Mouse (Mus musculus) erythroblast, embryonic 14.5 days (primary cell): ENCODE results near the gene B4galt5. TPM values are rescaled to one million over a fixed set of nuclear protein-coding genes. Genes with fewer than 3 reads are reported as not detected.
A peak's percentile ranks its signal among the peaks of the same experiment; 100 is the strongest.

ENCODE experiments used
- H3K27me3 ChIP-seq: 2 replicates; pipeline ENCODE4 v1.6.1; 2012; ENCODE audit warnings: inconsistent platforms; ENCODE audit not compliant: control insufficient read depth
- H3K36me3 ChIP-seq: 2 replicates; pipeline ENCODE4 v1.6.1; 2012; ENCODE audit warnings: mild to moderate bottlenecking, inconsistent platforms; ENCODE audit not compliant: control insufficient read depth
- H3K4me1 ChIP-seq: 2 replicates; pipeline ENCODE4 v1.6.1; 2012; ENCODE audit warnings: inconsistent platforms; ENCODE audit not compliant: control insufficient read depth
- H3K4me3 ChIP-seq: replicated peaks from 2 replicates; pipeline ENCODE3; 2012; ENCODE audit warnings: moderate library complexity, mild to moderate bottlenecking, inconsistent platforms
- H3K9me3 ChIP-seq: 2 replicates; pipeline ENCODE4 v1.6.1; 2012; ENCODE audit warnings: low read length, inconsistent platforms, mixed read lengths; ENCODE audit not compliant: control insufficient read depth
- GATA1 ChIP-seq: IDR thresholded peaks from 2 replicates; pipeline ENCODE4 v1.6.1; 2012; ENCODE audit warnings: low read length, inconsistent platforms, mixed read lengths
- TAL1 ChIP-seq: IDR thresholded peaks from 3 replicates; pipeline ENCODE4 v1.6.1; 2012; ENCODE audit warnings: low read length, inconsistent platforms, mixed read lengths
- polyA plus RNA-seq: library from polyadenylated mRNA; stranded (reverse); fragments of >175 nt; gene quantifications from 2 replicates; pipeline ENCODE4 v1.2.3, GENCODE M21; 2012

Gene B4galt5
- polyA plus RNA-seq, 1 experiment: 0.28 TPM

DNA sequence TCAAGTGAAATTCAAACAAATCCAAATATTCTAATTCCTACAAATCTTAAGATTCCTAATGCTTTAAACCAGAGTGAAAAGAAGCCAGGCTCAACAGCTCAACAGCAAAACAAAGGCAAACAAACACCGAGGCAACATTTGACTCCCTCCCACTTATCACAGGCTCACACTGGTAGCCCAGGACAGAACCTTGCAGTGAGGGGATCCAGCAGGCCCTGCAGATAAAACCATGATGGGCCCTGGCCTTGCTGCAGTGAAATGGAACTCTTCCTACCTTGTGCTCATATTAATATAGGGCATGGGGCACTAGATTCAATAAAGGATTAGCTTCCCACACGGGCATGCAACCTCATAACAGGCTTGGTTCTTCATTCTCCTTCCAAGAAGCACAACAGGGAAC is 11.4 kb downstream of the B4galt5 start:
- Histone ChIP-seq H3K4me3 (no peak overlapping the region), H3K4me1 (peaks cover 75% of the 10 kb centered on the region), H3K36me3 (no peaks in the 10 kb centered on the region; the same call in 1 of the 2 replicates), H3K9me3 (no peaks in the 10 kb centered on the region), H3K27me3 (peaks cover 5% of the 10 kb centered on the region)
- TF ChIP-seq TAL1 (peak; percentile 53), GATA1 (peak; percentile 55)

GRCm38 (mm10) chr2:167337214-167337512 is 11.8 kb downstream of the B4galt5 start:
- Histone ChIP-seq H3K4me1 (peaks cover 71% of the 10 kb centered on the region), H3K36me3 (no peaks in the 10 kb centered on the region; the same call in 1 of the 2 replicates), H3K4me3 (no peak overlapping the region), H3K9me3 (no peaks in the 10 kb centered on the region), H3K27me3 (peaks cover 4% of the 10 kb centered on the region)
- TF ChIP-seq TAL1 (no peak), GATA1 (no peak)

- TF ChIP-seq TAL1 (no peak), GATA1 (no peak)
- Histone ChIP-seq H3K9me3 (no peaks in the 10 kb centered on the region), H3K4me1 (peaks cover 66% of the 10 kb centered on the region), H3K4me3 (no peak overlapping the region), H3K36me3 (no peaks in the 10 kb centered on the region), H3K27me3 (no peaks in the 10 kb centered on the region; the same call in 1 of the 2 replicates)
Measured at GRCm38 (mm10) chr2:167336384-167337213, 12.4 kb downstream of the B4galt5 start.

DNA sequence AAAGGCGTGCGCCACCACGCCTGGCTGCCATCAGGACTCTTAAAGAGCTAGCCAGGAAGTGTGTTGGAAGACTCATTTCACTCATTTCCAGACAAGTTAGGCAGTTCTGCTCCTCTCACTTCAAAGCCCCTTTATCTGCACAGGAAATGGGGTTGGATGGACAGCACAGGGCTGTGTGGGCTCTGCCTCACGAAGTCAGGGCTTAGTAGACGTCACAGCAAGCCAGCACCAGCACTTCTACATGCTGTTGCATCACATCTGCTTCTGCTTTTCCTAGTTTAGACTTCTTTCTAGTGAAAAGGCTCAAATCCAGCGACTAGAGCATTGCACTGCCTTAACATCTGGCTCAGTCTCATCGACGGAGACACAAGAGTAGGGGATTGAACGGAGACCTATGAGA is 13.9 kb downstream of the B4galt5 start:
- Histone ChIP-seq H3K36me3 (no peaks in the 10 kb centered on the region), H3K4me3 (no peak overlapping the region), H3K9me3 (no peaks in the 10 kb centered on the region), H3K27me3 (no peaks in the 10 kb centered on the region), H3K4me1 (peaks cover 59% of the 10 kb centered on the region)
- no peak for TF ChIP-seq TAL1
- TF ChIP-seq GATA1: no peak

- Histone ChIP-seq H3K4me3 (no peak overlapping the region), H3K9me3 (no peaks in the 10 kb centered on the region), H3K36me3 (no peaks in the 10 kb centered on the region), H3K27me3 (no peaks in the 10 kb centered on the region), H3K4me1 (peaks cover 54% of the 10 kb centered on the region)
- TF ChIP-seq TAL1 (no peak), GATA1 (no peak)
Measured at GRCm38 (mm10) chr2:167334312-167334711, 14.7 kb downstream of the B4galt5 start.

DNA sequence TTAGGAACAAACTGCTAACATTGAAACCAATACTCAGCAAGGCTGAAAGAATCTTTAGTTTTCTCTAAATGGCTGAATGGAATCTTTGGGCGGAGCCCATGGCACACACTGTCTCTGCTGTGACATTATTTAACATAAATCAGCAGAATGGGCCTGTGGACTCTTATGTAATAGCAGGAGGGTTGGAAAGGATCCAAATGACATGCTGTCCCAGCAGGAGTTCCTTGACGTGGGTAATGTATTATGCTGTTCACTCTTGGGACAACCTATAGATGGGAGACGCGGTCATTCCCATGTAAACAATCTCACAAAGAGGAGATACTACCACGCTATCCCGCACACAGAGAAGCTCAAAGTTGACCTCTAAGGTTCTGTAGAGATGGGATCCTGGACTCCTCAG is 15.5 kb downstream of the B4galt5 start:
- Histone ChIP-seq H3K36me3 (no peaks in the 10 kb centered on the region), H3K9me3 (no peaks in the 10 kb centered on the region), H3K27me3 (no peaks in the 10 kb centered on the region), H3K4me3 (no peak overlapping the region), H3K4me1 (peaks cover 50% of the 10 kb centered on the region)
- TF ChIP-seq TAL1 (no peak), GATA1 (no peak)

DNA sequence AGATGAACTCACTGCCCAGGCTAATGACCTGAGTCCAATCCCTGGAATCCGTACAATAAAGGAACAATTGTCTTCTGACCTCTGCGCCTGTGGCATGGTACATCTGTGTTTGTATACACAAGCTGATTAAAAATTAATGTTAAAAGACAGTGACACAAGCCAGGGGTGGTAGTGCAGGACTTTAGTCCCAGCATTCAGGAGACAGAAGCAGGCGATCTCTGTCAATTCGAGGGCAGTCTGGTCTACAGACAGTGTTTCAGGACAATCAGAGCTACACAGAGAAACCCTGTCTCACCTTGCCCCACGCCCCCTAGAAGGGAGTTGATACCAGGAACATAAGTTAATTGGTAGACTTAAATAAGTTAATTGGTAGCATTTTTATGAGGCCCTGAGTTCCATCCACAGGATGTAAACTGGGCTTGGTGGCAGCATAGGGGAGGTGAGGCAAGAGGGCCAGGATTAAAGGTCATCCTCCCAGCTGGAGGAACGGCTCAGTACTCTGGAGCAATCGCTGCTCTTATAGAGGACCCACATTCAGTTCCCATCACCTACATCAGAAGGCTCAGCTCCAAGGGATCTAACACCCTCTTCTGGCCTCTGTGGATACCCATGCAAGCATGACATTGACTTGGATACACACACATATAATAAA is 16.5 kb downstream of the B4galt5 start:
- TF ChIP-seq TAL1 (no peak), GATA1 (no peak)
- no peaks in the 10 kb centered on the region for H3K9me3 ChIP-seq
- no peak overlapping the region for H3K4me3 ChIP-seq
- no peaks in the 10 kb centered on the region for H3K27me3 ChIP-seq
- H3K4me1 ChIP-seq: peaks cover 40% of the 10 kb centered on the region
- H3K36me3 ChIP-seq: no peaks in the 10 kb centered on the region

DNA sequence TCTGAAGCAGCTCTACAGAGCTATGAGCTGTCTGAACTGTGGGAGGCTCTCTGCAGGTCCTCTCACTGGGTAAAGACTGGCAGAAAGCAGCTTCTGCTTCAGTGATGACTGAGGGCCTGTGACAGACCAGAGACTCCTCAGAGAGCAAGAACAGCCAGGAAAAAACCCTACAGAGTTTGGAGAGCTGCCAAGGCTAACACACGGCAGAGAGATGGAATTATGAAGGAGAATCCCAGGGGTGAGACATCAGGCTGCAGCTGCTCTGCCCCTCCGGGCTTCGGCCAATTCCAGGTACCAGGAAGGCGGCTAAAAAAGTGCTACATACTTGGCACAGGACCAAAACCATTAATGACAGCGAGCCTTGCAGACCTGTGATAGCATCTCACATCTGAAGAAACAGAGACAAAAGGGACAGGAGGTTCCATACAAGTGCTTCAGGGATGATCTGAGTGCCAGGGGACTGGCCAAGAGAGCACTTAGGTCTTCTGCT is 17.5 kb downstream of the B4galt5 start:
- H3K36me3 ChIP-seq: no peaks in the 10 kb centered on the region
- no peak overlapping the region for H3K4me3 ChIP-seq
- no peak for TF ChIP-seq GATA1
- no peak for TF ChIP-seq TAL1
- no peaks in the 10 kb centered on the region for H3K9me3 ChIP-seq
- H3K27me3 ChIP-seq: no peaks in the 10 kb centered on the region
- peaks cover 30% of the 10 kb centered on the region for H3K4me1 ChIP-seq

DNA sequence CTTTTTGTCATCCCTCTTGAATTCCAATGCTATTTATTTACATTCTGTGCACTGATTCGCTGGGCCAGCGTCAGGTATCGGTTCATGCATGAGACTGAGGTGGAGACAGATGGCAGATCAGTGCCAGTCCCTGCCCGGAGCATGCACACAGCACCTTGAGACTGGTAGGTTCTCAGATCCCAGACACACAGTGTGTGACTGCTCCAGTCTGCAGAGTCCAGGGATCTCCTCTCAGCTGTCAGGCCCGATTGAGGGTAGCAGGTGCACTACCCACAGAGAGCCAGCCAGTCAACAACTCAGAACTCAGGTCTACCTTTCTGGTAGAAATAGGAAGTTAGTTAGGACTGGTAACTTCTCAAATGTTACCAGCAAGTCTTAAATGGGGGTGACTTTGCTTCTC is 18.4 kb downstream of the B4galt5 start:
- TF ChIP-seq GATA1 (no peak), TAL1 (no peak)
- H3K4me1 ChIP-seq: peaks cover 21% of the 10 kb centered on the region

More for the DNA sequence above, 18.4 kb downstream of the B4galt5 start:
- Histone ChIP-seq H3K4me3 (no peak overlapping the region), H3K27me3 (no peaks in the 10 kb centered on the region), H3K36me3 (no peaks in the 10 kb centered on the region), H3K9me3 (no peaks in the 10 kb centered on the region)
